Mouse (Mus musculus) thymus, adult 2 months (tissue): ENCODE measurements around the gene Rtp4.

ENCODE experiments used
- CTCF ChIP-seq: fragments of 200-500 bp; IDR thresholded peaks from 2 replicates; pipeline ENCODE4 v1.5.1; 2012; ENCODE audit warnings: mild to moderate bottlenecking, control low read depth, low read length, moderate library complexity, borderline replicate concordance; ENCODE audit not compliant: control insufficient read depth, poor library complexity, insufficient read depth; ENCODE audit errors: extremely low read depth
- POLR2A ChIP-seq: fragments of 200-500 bp; IDR thresholded peaks from 2 replicates; pipeline ENCODE4 v1.6.1; 2012; ENCODE audit warnings: mild to moderate bottlenecking, low read length, control low read depth, moderate library complexity; ENCODE audit not compliant: control insufficient read depth, poor library complexity, insufficient read depth; ENCODE audit errors: extremely low read depth

- TF ChIP-seq CTCF (no peak), POLR2A (no peak)
These were observed 14.0 kb upstream of the Rtp4 start for GRCm38 (mm10) chr16:23505904-23506687.
